15 mouse cellular contexts compared by ENCODE assay signal in genomic region chr1:69202745-69203144, GRCm38 (mm10).
DNase-seq lines count a peak whose midpoint lies in the region; ATAC-seq and TF ChIP-seq lines count a peak whose summit lies in the region.
"Had no signal": no experiment of that assay in that cellular context is flagged by ENCODE, and none has a peak within 500 bp of the region (broad histone marks: within the 10 kb centered on the region; RNA-seq: fewer than 3 reads in every experiment).

No protein-coding gene starts in this region.

- H3K27ac ChIP-seq in forebrain, embryonic 14.5 days (ENCODE audit: low read depth, low read length), result no peak overlapping the region
- H3K27ac ChIP-seq in forebrain, embryonic 11.5 days (ENCODE audit: low read depth, low read length), result no peak overlapping the region
- H3K27ac ChIP-seq in forebrain, postnatal 0 days (ENCODE audit: low read depth, low read length), result no peak overlapping the region
- H3K27ac ChIP-seq in forebrain, embryonic 10.5 days, result no peak overlapping the region
- H3K27ac ChIP-seq: embryonic facial prominence, embryonic 10.5 days; embryonic facial prominence, embryonic 12.5 days had no signal

- H3K9ac ChIP-seq in forebrain, embryonic 14.5 days (ENCODE audit: low read length), result no peak overlapping the region
- no peak overlapping the region for H3K9ac ChIP-seq in forebrain, embryonic 11.5 days (ENCODE audit: low read length)
- H3K9ac ChIP-seq in forebrain, postnatal 0 days, result no peak overlapping the region
- H3K9ac ChIP-seq: embryonic facial prominence, embryonic 12.5 days had no signal

- ATAC-seq in forebrain, embryonic 14.5 days, result no peak
- ATAC-seq in forebrain, embryonic 11.5 days (replicated peaks; ENCODE audit: low FRiP score), result no peak
- ATAC-seq in forebrain, postnatal 0 days, result peak; percentile 56; the same call in 1 of the 2 replicates

- H3K27me3 ChIP-seq in forebrain, embryonic 14.5 days (replicated peaks; ENCODE audit: control insufficient read depth, insufficient read depth, low read length), result no peaks in the 10 kb centered on the region
- H3K27me3 ChIP-seq in forebrain, embryonic 11.5 days (ENCODE audit: control insufficient read depth, insufficient read depth, low read length), result no peaks in the 10 kb centered on the region
- H3K27me3 ChIP-seq in forebrain, postnatal 0 days (ENCODE audit: insufficient read depth, low read length), result no peaks in the 10 kb centered on the region
- no peaks in the 10 kb centered on the region for H3K27me3 ChIP-seq in forebrain, embryonic 10.5 days (ENCODE audit: poor library complexity, severe bottlenecking)
- H3K27me3 ChIP-seq: embryonic facial prominence, embryonic 12.5 days had no signal

- H3K4me1 ChIP-seq in forebrain, embryonic 14.5 days (ENCODE audit: control insufficient read depth, insufficient read depth, low read length), result no peaks in the 10 kb centered on the region
- H3K4me1 ChIP-seq in forebrain, embryonic 11.5 days (replicated peaks; ENCODE audit: control insufficient read depth, insufficient read depth, low read length), result no peaks in the 10 kb centered on the region
- no peaks in the 10 kb centered on the region for H3K4me1 ChIP-seq in forebrain, postnatal 0 days (ENCODE audit: insufficient read depth)
- H3K4me1 ChIP-seq in forebrain, embryonic 10.5 days, result no peaks in the 10 kb centered on the region
- H3K4me1 ChIP-seq: embryonic facial prominence, embryonic 10.5 days; embryonic facial prominence, embryonic 12.5 days had no signal

- TF ChIP-seq CTCF in forebrain, postnatal 0 days (IDR thresholded peaks at IDR 0.05; ENCODE audit: low read depth), result no peak

- no peaks in the 10 kb centered on the region for H3K36me3 ChIP-seq in forebrain, embryonic 14.5 days (ENCODE audit: control insufficient read depth, insufficient read depth, low read length)
- H3K36me3 ChIP-seq in forebrain, embryonic 11.5 days (ENCODE audit: control insufficient read depth, insufficient read depth, low read length), result no peaks in the 10 kb centered on the region
- H3K36me3 ChIP-seq in forebrain, postnatal 0 days (ENCODE audit: insufficient read depth), result no peaks in the 10 kb centered on the region
- no peaks in the 10 kb centered on the region for H3K36me3 ChIP-seq in forebrain, embryonic 10.5 days (replicated peaks)
- H3K36me3 ChIP-seq: embryonic facial prominence, embryonic 10.5 days; embryonic facial prominence, embryonic 12.5 days had no signal

- DNase-seq in forebrain, embryonic 14.5 days (ENCODE audit: low spot score), result peak; percentile 12
- no peak for DNase-seq in forebrain, embryonic 11.5 days (ENCODE audit: low spot score)
- DNase-seq in forebrain, postnatal 0 days, result peak; percentile 3
- DNase-seq in forebrain, embryonic 10.5 days (ENCODE audit: extremely low spot score, low spot score), result no peak
- no peak for DNase-seq in layer of hippocampus, postnatal 10 days (ENCODE audit: low spot score in 2 of 2)
- DNase-seq: adrenal gland, adult 2 months; adrenal gland, postnatal 10 days; adrenal gland, postnatal 25 days; cerebellum, adult 11-12 months; cerebellum, adult 2 months; cerebellum, adult 9-10 months; cerebellum, postnatal 10 days; cerebellum, postnatal 25 days had no signal

- no peaks in the 10 kb centered on the region for H3K9me3 ChIP-seq in forebrain, embryonic 14.5 days (replicated peaks; ENCODE audit: control insufficient read depth, low read length)
- no peaks in the 10 kb centered on the region for H3K9me3 ChIP-seq in forebrain, embryonic 11.5 days (ENCODE audit: control insufficient read depth, low read length)
- no peaks in the 10 kb centered on the region for H3K9me3 ChIP-seq in forebrain, postnatal 0 days (ENCODE audit: low read length)
- no peaks in the 10 kb centered on the region for H3K9me3 ChIP-seq in forebrain, embryonic 10.5 days
- H3K9me3 ChIP-seq: embryonic facial prominence, embryonic 10.5 days; embryonic facial prominence, embryonic 12.5 days had no signal

- no peak overlapping the region for H3K4me2 ChIP-seq in forebrain, embryonic 14.5 days (ENCODE audit: low read length)
- H3K4me2 ChIP-seq in forebrain, embryonic 11.5 days (ENCODE audit: low read depth, low read length, severe bottlenecking), result no peak overlapping the region
- no peak overlapping the region for H3K4me2 ChIP-seq in forebrain, postnatal 0 days (ENCODE audit: low read depth)
- H3K4me2 ChIP-seq: embryonic facial prominence, embryonic 12.5 days had no signal

- no peak overlapping the region for H3K4me3 ChIP-seq in forebrain, embryonic 14.5 days (ENCODE audit: low read depth, low read length)
- no peak overlapping the region for H3K4me3 ChIP-seq in forebrain, embryonic 11.5 days (ENCODE audit: low read depth, low read length)
- H3K4me3 ChIP-seq in forebrain, postnatal 0 days (ENCODE audit: low read depth, low read length), result no peak overlapping the region
- no peak overlapping the region for H3K4me3 ChIP-seq in forebrain, embryonic 10.5 days
- H3K4me3 ChIP-seq: embryonic facial prominence, embryonic 10.5 days; embryonic facial prominence, embryonic 12.5 days had no signal

- 49% methylated on average over 2 of the region's 2 CpGs for WGBS in forebrain, embryonic 14.5 days
- WGBS in forebrain, embryonic 11.5 days, result 61% methylated on average over 2 of the region's 2 CpGs
- WGBS in forebrain, postnatal 0 days, result 52% methylated on average over 2 of the region's 2 CpGs
- WGBS in forebrain, embryonic 10.5 days, result 76% methylated on average over 2 of the region's 2 CpGs

Comparison
In these comparisons a context has a peak if more than half of its experiments do, and no peak if none do; other contexts are left out.
1. DNase-seq: peak in forebrain, embryonic 14.5 days (single experiment) and forebrain, postnatal 0 days (single experiment); none in forebrain, embryonic 11.5 days (single experiment), forebrain, embryonic 10.5 days (single experiment) and layer of hippocampus, postnatal 10 days (0 of 2).